Mouse (Mus musculus) forebrain, embryonic 12.5 days (tissue): ENCODE results near the gene 1810049J17Rik. TPM values are rescaled to one million over a fixed set of nuclear protein-coding genes. Genes with fewer than 3 reads are reported as not detected.

Experiments
- ATAC-seq: fragments of 200-750 bp; cut with Nextera tagmentation; 2 replicates; pipeline ENCODE4 v1.8.0; 2017; ENCODE audit warnings: moderate TSS enrichment; ENCODE audit not compliant: low FRiP score
- H3K27ac ChIP-seq: fragments of 300-500 bp; sonication (generic); 2 replicates; pipeline ENCODE4 v1.5.1; 2016; ENCODE audit warnings: mild to moderate bottlenecking
- H3K27me3 ChIP-seq: fragments of 300-500 bp; sonication (generic); 2 replicates; pipeline ENCODE4 v1.6.1; 2016; ENCODE audit warnings: mild to moderate bottlenecking
- H3K36me3 ChIP-seq: fragments of 300-500 bp; sonication (generic); replicated peaks from 2 replicates; pipeline ENCODE4 v1.6.1; 2016; ENCODE audit warnings: mild to moderate bottlenecking
- H3K4me1 ChIP-seq: fragments of 300-500 bp; sonication (generic); 2 replicates; pipeline ENCODE4 v1.6.1; 2016
- H3K4me2 ChIP-seq: fragments of 300-500 bp; sonication (generic); 2 replicates; pipeline ENCODE4 v1.6.1; 2016; ENCODE audit warnings: mild to moderate bottlenecking, moderate library complexity
- H3K4me3 ChIP-seq: fragments of 300-500 bp; sonication (generic); replicated peaks from 2 replicates; pipeline ENCODE4 v1.5.1; 2016; ENCODE audit warnings: mild to moderate bottlenecking
- H3K9ac ChIP-seq: fragments of 300-500 bp; sonication (generic); 2 replicates; pipeline ENCODE4 v1.6.1; 2016; ENCODE audit warnings: mild to moderate bottlenecking
- H3K9me3 ChIP-seq: fragments of 300-500 bp; sonication (generic); 2 replicates; pipeline ENCODE4 v1.6.1; 2016
- WGBS: fragments of 180-500 bp; shearing (Covaris S2); methylation state at CpG from one replicate; pipeline ENCODE4 v1.1.7; 2016; 5-methylcytosine and 5-hydroxymethylcytosine counted together
- polyA plus RNA-seq: library from polyadenylated mRNA; unstranded; fragments of >200 nt; fragmentation: Nextera tagmentation; extraction: Ambion mirVana; gene quantifications from 2 replicates; pipeline ENCODE4 v1.2.1, GENCODE M21; 2016

The 1810049J17Rik gene
- polyA plus RNA-seq, 1 experiment from 2014 or later, result not detected

DNA sequence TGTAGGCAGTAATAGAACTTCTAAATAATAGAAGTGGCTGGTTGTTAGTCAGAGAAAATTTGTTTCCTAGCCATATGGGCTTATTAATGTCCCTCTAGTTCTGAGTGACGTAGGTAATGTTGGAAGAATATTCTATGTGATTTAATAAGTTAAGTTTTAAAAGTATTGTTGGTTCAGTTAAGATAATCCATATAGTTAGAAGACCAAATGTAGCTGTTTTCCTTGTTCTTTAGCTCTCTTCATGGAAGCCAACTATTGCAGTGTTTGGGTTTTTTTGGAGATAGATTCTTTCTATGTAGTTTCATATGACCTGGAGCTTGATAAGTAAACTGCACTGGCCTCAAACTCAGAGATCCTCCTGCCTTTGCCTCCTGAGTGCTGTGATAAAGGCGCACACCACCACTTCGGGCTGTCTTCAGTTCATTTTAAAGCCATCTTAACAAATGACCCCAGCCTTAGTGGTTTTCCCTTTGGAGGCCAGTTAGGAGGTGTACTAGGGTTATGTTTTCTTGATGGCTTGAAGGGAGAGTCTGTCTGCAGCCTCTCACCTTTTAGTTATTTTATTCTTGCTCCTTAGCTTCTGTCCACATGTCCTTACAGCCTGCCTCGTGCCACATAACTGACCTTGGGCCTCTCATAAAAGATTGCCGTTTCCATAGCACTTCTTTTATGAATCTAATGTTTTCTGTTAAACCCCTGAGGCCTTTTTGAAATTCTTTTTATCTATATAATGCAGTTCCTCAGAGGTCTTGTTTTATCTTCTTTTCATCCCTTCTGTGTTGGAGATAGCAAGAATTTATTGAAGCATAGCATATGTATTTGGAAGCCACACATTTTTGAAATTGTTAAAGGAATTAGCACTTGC is 19.1 kb upstream of the 1810049J17Rik start:
- Histone ChIP-seq H3K27me3 (no peaks in the 10 kb centered on the region), H3K9me3 (no peaks in the 10 kb centered on the region), H3K27ac (peak overlapping the region; percentile 43; the same call in 1 of the 2 replicates), H3K4me1 (peaks cover 15% of the 10 kb centered on the region), H3K4me3 (no peak overlapping the region), H3K36me3 (peaks cover 11% of the 10 kb centered on the region), H3K4me2 (no peak overlapping the region), H3K9ac (no peak overlapping the region)
- WGBS, result 27% methylated on average over 5 of the region's 5 CpGs
- ATAC-seq, result no peak

DNA sequence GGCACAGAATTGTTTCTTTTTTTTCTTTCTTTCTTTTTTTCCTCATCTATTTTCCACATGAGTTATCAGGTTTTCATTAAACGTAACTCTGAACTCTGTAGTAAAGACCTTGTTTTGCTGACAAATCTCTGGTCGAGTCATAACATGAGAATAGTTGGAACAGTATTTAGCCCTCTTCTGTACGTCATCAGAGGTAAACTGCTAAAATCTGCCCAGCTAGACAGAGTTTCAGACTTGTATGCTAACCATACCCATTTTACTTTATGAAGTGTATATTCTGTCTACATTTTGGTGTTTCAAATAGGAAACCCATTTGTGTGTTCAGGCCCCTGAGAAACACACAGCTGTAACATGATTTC is 16.1 kb upstream of the 1810049J17Rik start:
- WGBS, result 76% methylated on average over 3 of the region's 3 CpGs
- no peak overlapping the region for H3K4me3 ChIP-seq
- H3K9ac ChIP-seq, result no peak overlapping the region
- H3K27ac ChIP-seq, result no peak overlapping the region
- H3K4me1 ChIP-seq, result peaks cover 15% of the 10 kb centered on the region
- no peaks in the 10 kb centered on the region for H3K9me3 ChIP-seq
- no peaks in the 10 kb centered on the region for H3K27me3 ChIP-seq
- no peak for ATAC-seq
- H3K4me2 ChIP-seq, result no peak overlapping the region
- peaks cover under 1% of the 10 kb centered on the region; the same call in 1 of the 2 replicates for H3K36me3 ChIP-seq

DNA sequence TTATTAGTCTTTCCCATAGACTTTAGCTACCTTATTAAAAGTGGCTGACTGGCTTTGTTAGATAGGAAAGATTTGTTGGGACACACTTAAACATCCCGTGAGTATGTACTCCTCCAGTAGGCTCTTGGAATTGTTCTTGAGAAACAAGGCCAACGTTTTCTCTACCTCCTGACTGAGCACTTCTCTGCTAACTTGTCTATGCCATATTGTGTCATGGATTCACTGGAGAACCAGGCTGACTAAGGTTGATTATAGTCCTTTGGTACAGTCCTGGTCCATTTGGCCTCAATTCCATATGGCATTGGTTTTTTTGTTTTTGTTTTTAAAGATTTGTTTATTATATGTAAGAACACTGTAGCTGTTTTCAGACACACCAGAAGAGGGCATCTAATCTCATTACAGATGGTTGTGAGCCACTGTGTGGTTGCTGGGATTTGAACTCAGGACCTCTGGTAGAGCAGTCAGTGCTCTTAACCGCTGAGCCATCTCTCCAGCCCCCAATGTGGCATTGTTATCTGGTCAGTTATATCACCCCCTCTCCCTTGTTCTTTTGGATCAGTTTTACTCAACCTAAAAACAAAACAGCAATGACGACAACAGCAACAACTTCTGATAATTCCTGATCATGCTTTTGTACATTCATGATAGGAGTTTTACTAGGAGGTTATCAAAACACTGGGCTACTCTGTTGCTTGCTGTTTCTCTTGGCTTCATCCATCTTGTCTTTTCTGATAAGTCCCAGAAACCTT is 15.5 kb upstream of the 1810049J17Rik start:
- H3K4me3 ChIP-seq, result no peak overlapping the region
- no peaks in the 10 kb centered on the region; the same call in 1 of the 2 replicates for H3K36me3 ChIP-seq
- H3K4me2 ChIP-seq, result no peak overlapping the region
- H3K9me3 ChIP-seq, result no peaks in the 10 kb centered on the region
- ATAC-seq, result no peak
- no peaks in the 10 kb centered on the region for H3K27me3 ChIP-seq
- WGBS, result 91% methylated on average over 4 of the region's 4 CpGs
- no peak overlapping the region for H3K9ac ChIP-seq
- H3K27ac ChIP-seq, result no peak overlapping the region
- peaks cover 15% of the 10 kb centered on the region for H3K4me1 ChIP-seq

DNA sequence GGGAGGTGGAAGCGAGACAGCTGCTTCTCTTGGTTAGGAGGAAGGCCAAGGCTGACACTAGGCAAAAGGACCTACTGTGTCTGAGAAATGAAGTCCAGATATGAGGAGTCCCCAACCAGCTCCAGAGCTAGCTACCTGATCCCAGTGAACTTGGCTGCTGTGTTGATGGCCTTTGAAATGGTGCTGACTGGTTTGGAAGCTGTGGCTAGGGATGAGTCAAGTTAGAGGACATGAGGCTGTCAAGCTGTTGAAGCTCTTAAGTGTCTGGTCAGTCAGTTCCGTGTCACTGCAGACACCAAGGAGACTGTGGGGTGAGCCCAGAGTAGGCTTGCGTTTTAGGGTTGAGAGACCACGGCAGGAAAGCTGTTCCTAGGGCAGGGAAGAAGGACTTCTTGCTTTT is 12.7 kb upstream of the 1810049J17Rik start:
- peaks cover 4% of the 10 kb centered on the region; the same call in 1 of the 2 replicates for H3K4me1 ChIP-seq
- no peak overlapping the region for H3K27ac ChIP-seq
- ATAC-seq, result no peak
- no peaks in the 10 kb centered on the region for H3K9me3 ChIP-seq
- no peaks in the 10 kb centered on the region for H3K36me3 ChIP-seq
- H3K4me3 ChIP-seq, result no peak overlapping the region
- H3K27me3 ChIP-seq, result no peaks in the 10 kb centered on the region
- WGBS, result 88% methylated on average over 4 of the region's 4 CpGs
- H3K9ac ChIP-seq, result no peak overlapping the region
- no peak overlapping the region for H3K4me2 ChIP-seq

DNA sequence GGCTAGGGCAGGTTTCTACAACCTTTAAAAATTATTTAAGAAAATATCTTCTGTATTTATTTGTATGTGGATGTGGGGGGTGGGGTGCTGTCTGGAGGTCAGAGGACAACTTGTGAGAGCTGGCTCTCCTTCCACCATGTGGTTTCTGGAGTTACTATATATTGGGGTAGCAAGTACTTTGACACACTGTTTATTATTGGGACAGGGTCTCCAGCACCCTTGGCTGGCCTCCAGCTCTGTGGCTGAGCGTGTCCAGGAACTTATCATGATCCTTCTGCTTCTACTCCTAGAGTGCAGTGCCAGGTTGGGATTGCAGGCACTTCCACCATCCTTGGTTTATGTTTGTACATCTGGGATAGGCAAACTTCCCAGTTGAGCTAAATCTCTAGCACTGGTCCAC is 9.6 kb upstream of the 1810049J17Rik start:
- no peak for ATAC-seq
- no peaks in the 10 kb centered on the region for H3K27me3 ChIP-seq
- H3K36me3 ChIP-seq, result no peaks in the 10 kb centered on the region
- H3K9me3 ChIP-seq, result no peaks in the 10 kb centered on the region
- no peak overlapping the region for H3K4me2 ChIP-seq
- peaks cover 4% of the 10 kb centered on the region; the same call in 1 of the 2 replicates for H3K4me1 ChIP-seq
- WGBS, result 78% methylated on average over 1 of the region's 1 CpGs
- no peak overlapping the region for H3K9ac ChIP-seq
- H3K4me3 ChIP-seq, result no peak overlapping the region
- H3K27ac ChIP-seq, result no peak overlapping the region

DNA sequence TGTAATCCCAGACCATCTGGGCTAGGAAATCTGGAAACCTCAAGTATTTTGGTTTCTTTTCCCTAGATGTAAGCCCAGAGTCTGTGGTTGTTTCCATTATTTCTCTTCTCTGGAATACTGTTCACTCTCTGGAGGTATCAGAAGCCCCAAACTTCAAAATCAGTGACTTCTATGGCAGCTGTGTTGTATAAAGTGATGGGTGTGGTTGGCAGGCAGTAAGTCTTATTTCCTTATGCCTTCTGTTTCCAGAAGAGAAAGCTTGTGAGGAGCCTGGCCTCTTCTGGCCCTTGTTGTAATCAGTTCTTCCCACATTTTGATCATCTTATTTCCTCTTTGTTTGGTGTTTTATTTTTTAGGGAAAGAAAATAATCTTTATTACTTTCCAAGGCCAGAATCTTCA is 9.2 kb upstream of the 1810049J17Rik start:
- H3K27me3 ChIP-seq, result no peaks in the 10 kb centered on the region
- H3K4me3 ChIP-seq, result no peak overlapping the region
- H3K4me2 ChIP-seq, result no peak overlapping the region
- H3K9ac ChIP-seq, result no peak overlapping the region
- no peaks in the 10 kb centered on the region for H3K9me3 ChIP-seq
- H3K36me3 ChIP-seq, result 0 out of 2 replicates have a peak, but pooled peaks cover 2% of the 10 kb centered on the region
- no peak for ATAC-seq
- H3K4me1 ChIP-seq, result peaks cover 4% of the 10 kb centered on the region; the same call in 1 of the 2 replicates
- H3K27ac ChIP-seq, result no peak overlapping the region

DNA sequence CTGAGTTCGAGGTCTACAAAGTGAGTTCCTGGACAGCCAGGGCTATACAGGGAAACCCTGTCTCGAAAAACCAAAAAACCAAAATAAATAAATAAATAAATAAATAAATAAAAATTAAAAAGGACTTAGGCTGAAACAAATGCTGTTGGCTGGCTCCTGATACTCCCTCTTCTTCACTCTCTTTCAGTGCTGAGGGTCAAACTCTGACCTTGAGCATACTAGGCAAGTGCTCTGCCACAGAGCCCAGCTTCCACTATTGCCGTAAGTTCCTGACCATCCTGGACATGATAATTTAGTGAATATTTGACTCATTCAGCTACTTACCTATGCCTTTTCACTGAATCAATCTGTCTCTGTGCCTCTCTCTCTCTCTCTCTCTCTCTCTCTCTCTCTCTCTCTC is 8.7 kb upstream of the 1810049J17Rik start:
- no peak overlapping the region for H3K4me2 ChIP-seq
- H3K9me3 ChIP-seq, result no peaks in the 10 kb centered on the region
- no peak for ATAC-seq
- H3K4me1 ChIP-seq, result peaks cover 8% of the 10 kb centered on the region; the same call in 1 of the 2 replicates
- H3K4me3 ChIP-seq, result no peak overlapping the region
- 93% methylated on average over 3 of the region's 3 CpGs for whole genome bisulfite sequencing
- no peak overlapping the region for H3K9ac ChIP-seq
- 0 out of 2 replicates have a peak, but pooled peaks cover 6% of the 10 kb centered on the region for H3K36me3 ChIP-seq
- H3K27me3 ChIP-seq, result no peaks in the 10 kb centered on the region
- H3K27ac ChIP-seq, result no peak overlapping the region

DNA sequence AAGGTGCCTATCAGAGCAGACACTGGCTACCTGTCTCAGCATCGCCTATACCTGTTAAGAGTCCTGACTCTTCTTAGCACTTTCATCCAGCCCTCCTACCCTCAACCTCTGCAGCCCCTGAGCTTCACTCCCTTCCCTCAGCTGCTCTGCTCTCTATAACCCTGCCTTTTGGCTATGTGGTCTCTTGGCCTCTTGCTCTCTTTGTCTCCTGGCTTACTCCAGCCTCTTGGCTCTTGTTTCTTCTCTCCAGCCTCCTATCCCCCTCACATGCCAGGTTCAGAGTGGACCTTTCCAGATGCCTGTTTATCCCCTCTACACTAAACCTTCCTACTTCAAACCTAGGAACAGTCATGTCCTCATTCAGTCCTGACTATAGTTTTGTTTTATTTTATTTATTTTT is 2.6 kb upstream of the 1810049J17Rik start:
- peaks cover 21% of the 10 kb centered on the region for H3K4me1 ChIP-seq
- WGBS, result 100% methylated on average over 1 of the region's 1 CpGs
- H3K27me3 ChIP-seq, result peaks cover 5% of the 10 kb centered on the region
- H3K9ac ChIP-seq, result no peak overlapping the region
- no peak overlapping the region for H3K27ac ChIP-seq
- H3K9me3 ChIP-seq, result no peaks in the 10 kb centered on the region
- H3K36me3 ChIP-seq, result 0 out of 2 replicates have a peak, but pooled peaks cover 6% of the 10 kb centered on the region
- no peak overlapping the region for H3K4me3 ChIP-seq
- no peak overlapping the region for H3K4me2 ChIP-seq
- no peak for ATAC-seq

DNA sequence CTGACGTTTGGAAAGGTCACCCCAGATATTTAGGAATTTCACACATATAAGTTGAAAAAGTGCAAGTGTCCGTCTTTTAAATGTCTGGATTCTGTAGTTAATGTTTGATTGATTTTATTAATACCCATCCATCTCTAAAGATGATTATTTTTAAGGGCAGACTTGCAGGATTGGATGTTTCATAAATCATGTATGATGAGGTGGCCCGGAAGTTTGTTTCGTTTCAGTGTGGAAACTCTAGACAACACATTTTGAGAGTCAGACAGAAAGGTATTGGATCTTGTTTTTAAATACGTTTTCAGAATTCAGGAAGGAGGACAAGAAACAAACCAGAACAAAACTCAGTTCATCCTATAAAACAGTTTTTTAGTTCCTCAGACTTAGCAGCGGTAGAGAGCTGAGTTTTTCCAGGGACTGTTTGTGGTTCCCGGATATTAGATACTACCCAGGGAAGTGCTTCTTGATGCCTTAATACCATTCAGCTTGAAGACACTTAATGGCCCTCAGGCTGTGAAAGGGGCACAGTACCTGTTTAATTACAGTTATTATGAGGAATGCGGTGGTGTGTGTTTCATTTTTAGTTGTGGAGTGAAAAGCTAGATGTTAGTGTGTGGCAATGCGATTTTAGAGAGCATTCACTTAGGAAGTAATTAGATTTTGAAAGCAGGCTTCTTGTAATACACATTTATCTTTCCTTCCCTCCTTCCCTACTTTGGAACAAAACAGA is 1.1 kb upstream of the 1810049J17Rik start:
- 19% methylated on average over 9 of the region's 9 CpGs for WGBS
- H3K4me3 ChIP-seq, result peak overlapping the region; percentile 89

DNA sequence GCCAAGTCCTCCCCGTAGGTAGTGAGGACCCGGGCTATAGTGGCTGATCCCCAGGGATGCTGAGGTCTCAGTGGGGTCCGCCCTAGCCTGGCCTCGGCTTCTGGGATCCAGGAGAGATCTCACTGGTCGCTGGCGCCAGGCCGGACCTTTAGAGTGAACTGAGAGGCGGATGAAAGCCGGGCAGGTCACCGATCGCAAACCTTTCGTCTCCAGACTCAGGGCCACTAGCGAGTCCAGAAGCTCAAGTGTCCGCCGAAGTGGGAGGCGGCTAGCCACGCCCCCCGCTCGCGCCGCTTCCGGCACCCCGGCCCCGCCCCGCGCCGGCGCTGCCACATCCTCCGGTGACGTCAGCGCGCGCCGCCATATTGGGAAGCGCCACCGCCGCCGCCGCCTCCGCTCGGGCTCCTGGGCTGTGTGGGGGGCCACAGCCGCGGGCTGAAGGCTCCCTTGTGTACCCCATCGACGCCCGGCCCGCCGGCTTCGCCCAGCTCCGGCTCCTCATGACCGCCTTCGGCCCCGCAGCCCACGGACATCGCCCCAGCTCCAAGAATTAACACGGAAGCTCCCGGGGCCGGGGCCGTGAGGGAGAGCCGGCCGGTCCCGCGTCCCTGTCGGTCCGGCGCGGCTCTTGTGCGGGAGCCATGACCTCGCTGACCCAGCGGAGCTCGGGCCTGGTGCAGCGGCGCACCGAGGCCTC is 460 bp downstream of the 1810049J17Rik start, which contains the start of gene Golph3:
TSS of gene Golph3 (plus strand) at position 360 of the 697 bp plus-strand sequence.
- peak; percentile 98 for ATAC-seq
- no peaks in the 10 kb centered on the region for H3K9me3 ChIP-seq
- H3K36me3 ChIP-seq, result 0 out of 2 replicates have a peak, but pooled peaks cover 6% of the 10 kb centered on the region
- peak within 1 kb of the TSS; percentile 97 for H3K9ac ChIP-seq
- peak within 1 kb of the TSS; percentile 94 for H3K27ac ChIP-seq
- H3K4me2 ChIP-seq, result peak within 1 kb of the TSS; percentile 69
- H3K4me3 ChIP-seq, result peak within 1 kb of the TSS; percentile 89
- peaks cover 21% of the 10 kb centered on the region for H3K4me1 ChIP-seq
- under 1% methylated on average over 72 of the region's 74 CpGs for WGBS
- peaks cover 15% of the 10 kb centered on the region for H3K27me3 ChIP-seq

More for the DNA sequence above, 1.1 kb upstream of the 1810049J17Rik start:
- H3K4me1 ChIP-seq, result peaks cover 21% of the 10 kb centered on the region
- H3K4me2 ChIP-seq, result peak overlapping the region; percentile 69
- no peak overlapping the region for H3K27ac ChIP-seq
- H3K9ac ChIP-seq, result peak overlapping the region; percentile 97
- no peaks in the 10 kb centered on the region for H3K9me3 ChIP-seq
- ATAC-seq, result no peak
- 0 out of 2 replicates have a peak, but pooled peaks cover 6% of the 10 kb centered on the region for H3K36me3 ChIP-seq
- peaks cover 15% of the 10 kb centered on the region for H3K27me3 ChIP-seq

DNA sequence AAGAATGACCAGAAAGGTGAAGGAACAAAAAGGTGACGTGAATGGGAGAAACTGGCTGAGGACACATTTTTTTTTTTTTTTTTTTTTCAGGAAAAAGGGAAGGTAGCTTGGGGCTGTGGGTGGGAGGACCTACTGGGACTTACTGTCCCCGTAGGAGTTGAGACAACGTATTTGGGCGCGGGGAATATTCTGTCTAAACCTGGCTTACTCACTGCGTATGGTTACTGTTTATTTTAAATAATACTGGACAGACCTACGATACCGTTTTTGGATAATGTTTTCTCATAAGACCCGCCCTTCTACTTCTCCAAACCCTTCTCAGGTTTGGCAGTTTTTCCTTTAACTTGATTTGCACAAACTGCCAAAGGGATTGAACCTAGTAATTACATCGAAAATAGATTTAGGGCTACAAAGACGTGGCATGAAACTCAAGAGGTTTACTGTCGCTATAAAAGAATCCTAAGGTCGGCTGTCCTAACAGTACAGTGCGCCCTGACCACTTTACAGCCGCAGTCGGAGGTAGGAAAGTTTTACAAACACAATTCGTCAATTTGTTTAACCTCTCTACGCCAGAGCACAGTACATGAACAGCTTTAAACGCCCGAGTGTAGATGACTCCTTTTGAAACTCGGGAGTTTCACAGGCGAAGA is 1.1 kb downstream of the 1810049J17Rik start:
- Histone ChIP-seq H3K9ac (peak overlapping the region; percentile 97), H3K27ac (peak overlapping the region; percentile 94), H3K4me3 (peak overlapping the region; percentile 89), H3K4me2 (peak overlapping the region; percentile 69), H3K4me1 (peaks cover 19% of the 10 kb centered on the region), H3K27me3 (peaks cover 15% of the 10 kb centered on the region), H3K36me3 (0 out of 2 replicates have a peak, but pooled peaks cover under 1% of the 10 kb centered on the region), H3K9me3 (no peaks in the 10 kb centered on the region)
- WGBS, result 5% methylated on average over 22 of the region's 22 CpGs
- no peak for ATAC-seq
